Mouse (Mus musculus) retina, postnatal 1 day (tissue): ENCODE measurements around the gene Rpl10a.

ENCODE experiments used
- DNase-seq: peaks from one replicate; pipeline ENCODE4 v3.0.0-alpha.2; 2012

Gene Rpl10a

GRCm38 (mm10) chr17:28328366-28328928, at the start of gene Rpl10a:
TSS of gene Rpl10a (plus strand) at chr17:28328471.
- peak; percentile 97 for DNase-seq

DNA sequence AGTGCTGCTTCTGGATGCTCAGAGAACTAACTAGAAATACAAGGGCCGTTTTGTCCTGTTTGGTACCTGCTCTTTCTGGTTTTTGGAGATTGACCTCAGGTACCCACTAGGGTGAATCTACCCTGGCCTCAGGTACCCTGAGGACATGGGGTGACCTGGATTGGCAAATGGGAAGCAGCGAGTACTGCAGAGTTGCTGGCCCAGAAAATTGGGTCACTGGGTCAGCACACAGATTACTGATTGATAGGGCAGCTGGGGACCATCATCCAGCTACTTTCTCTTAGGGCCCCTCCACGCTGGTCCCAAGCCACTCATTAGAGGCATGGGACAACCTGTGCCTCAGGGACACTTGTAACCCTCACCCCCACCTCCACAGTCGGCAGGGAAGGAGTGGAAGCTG, 49.0 kb upstream of the Rpl10a start:
- peak; percentile 77 for DNase-seq

GRCm38 (mm10) chr17:28279780-28280422, 48.4 kb upstream of the Rpl10a start:
- peak; percentile 35 for DNase-seq

DNA sequence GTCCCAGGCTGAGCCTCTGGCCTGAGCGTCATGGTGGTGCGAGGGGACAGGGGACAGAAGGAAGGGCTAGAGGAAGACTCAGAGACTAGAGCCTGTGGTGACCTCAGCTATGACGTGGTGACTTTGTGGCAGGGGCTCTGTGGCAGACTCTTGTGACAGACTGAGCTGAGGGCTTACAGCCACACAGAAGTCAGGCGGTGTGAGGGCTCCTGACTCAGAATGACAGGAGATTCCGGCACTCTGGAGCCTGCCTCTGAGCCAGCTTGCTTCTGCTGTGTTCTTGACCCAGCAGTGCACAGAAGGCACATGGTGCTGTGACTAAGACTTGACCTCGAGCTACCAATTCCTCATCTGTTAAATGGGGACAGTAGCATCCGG, 47.9 kb upstream of the Rpl10a start:
- peak; percentile 32 for DNase-seq

GRCm38 (mm10) chr17:28280831-28281377, 47.4 kb upstream of the Rpl10a start:
- peak; percentile 57 for DNase-seq

DNA sequence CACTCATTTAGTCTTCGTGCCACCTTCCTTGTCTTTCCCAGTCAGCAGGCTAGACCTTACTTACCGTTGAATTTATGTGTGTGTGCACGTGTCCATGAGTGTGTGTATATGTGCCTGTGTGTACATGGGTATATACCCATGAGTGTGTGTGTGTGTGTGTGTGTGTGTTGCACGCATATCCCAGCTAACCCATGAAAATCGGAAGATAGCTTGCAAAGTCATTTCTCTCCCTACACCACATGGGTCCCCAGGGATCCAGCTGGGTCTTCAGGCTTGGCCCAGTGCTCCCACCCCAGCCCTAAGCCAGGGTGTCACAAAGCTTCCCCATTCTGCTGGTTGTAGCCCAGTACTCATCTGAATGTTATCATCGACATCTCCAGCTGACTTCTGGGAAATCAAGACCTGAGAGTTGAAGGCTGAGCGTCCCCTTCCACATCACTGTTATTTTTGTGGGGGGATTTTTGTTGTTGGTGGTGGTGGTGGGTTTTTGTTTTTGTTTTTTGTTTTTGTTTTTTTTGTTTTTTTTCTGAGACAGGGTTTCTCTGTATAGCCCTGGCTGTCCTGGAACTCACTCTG, 46.3 kb upstream of the Rpl10a start:
- no peak for DNase-seq

DNA sequence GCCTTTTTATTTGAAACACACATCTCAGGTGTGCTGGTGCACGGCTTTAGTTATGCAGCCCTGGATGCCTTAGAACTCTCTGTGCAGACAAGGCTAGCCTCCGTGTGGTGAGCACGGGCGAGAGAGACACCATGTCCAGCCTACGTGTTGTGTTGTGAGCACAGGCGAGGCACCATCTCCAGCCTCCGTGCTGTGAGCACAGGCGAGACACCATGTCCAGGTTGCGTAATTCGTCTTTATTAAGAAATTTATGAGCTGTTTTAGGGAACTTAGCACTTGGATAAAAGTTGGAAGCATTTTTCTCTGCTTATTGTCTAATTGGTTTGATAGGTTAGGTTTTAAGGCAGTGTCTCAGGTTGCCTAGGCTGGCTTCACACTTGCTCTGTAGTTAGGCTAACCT, 45.1 kb upstream of the Rpl10a start:
- DNase-seq = no peak

DNA sequence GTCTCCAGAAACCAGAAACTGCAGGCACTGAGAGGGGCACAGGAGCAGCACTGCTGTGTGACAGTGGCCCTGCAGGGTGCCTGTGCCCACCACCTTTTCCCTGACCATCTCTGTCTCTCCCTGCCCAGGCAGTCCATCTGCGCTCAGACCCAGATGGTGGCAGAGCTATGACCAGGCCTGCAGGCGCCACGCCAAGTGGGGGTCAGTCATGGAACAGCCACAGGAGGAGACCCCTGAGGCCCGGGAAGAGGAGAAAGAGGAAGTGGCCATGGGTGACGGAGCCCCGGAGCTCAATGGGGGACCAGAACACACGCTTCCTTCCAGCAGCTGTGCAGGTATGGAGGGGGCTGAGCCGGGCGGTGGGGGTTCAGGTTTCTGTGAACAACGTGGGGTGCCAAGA, 42.1 kb upstream of the Rpl10a start:
- no peak for DNase-seq

GRCm38 (mm10) chr17:28286964-28287363, 41.3 kb upstream of the Rpl10a start:
- DNase-seq = peak; percentile 35

GRCm38 (mm10) chr17:28287578-28287977, 40.7 kb upstream of the Rpl10a start:
- DNase-seq = peak; percentile 79

DNA sequence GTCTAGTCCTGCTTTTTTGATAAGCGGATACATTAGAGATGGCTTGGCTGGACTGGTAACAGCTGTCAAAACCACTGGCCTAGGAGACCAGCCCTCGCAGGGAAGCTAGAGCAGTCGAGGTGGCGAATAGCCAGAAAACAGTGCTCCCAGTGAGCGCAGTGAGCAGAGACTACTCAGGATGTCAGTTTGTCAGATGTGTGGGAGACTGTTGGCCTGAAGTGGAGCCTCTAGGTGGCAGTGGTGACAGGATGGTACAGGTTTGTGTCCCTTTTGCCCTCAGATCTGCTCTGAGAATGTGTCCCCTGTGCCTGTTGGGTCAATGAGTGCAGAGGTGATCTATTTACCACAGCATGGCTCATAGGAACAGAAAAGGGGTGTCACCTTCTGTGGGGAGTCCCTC, 40.3 kb upstream of the Rpl10a start:
- DNase-seq = peak; percentile 55

GRCm38 (mm10) chr17:28290262-28290661, 38.0 kb upstream of the Rpl10a start:
- DNase-seq = no peak

GRCm38 (mm10) chr17:28290671-28291070, 37.6 kb upstream of the Rpl10a start:
- DNase-seq = no peak

DNA sequence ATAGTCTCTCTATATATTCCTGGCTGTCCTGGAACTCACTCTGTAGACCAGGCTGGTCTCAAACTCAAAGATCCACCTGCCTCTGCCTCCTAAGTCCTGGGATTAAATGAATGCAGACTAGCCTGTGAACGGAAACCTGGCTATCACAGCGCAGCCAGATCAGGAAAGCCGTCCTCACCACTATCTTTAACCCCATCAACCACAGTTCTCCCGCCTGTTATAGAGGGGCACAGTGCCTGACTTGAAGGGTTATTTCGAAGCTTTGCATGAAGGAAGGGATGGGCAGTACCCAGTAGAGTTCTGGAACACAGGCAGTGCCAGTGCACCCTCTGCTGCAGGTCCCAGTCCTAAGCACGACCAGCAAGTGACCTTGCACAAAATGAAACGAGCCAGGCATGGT, 36.9 kb upstream of the Rpl10a start:
- no peak for DNase-seq

DNA sequence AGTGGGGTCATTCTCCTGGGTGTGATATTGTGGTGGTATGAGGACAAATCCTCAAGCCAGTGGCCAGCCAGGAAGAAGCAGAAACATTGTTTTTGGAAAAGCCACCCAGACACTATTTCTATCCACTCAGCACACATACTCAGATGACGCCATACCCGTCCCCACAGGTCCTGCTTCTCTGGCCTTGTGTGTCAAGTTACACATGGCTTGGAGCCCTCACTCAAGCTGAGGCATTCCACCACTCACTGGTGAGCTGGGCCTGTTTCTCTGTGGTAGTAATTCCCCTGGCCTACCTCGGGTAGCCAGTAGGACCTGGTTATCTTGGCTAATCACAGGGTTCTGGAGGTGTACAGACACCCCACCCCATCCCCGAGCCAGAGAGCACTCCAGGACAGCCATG, 34.6 kb upstream of the Rpl10a start:
- DNase-seq = no peak

- no peak for DNase-seq
These were observed 33.6 kb upstream of the Rpl10a start for GRCm38 (mm10) chr17:28294449-28295333.

DNA sequence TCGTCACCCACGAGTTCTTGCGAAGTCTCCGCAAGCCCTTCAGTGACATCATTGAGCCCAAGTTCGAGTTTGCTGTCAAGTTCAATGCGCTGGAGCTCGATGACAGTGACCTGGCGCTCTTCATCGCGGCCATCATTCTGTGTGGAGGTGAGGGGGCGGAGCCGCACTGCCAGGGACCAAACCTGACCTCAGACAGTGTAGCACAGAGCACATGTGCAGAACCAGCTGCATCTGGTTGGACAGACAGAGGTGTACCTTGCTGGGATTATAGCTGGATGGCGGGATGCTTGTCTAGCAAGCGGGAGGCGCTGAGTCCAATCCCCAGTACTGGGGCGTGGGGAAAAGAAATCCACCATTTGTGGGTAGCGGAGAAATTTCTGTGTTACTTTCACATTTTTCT, 29.4 kb upstream of the Rpl10a start:
- no peak for DNase-seq

- no peak for DNase-seq
These were observed 28.5 kb upstream of the Rpl10a start for GRCm38 (mm10) chr17:28299669-28300320.

DNA sequence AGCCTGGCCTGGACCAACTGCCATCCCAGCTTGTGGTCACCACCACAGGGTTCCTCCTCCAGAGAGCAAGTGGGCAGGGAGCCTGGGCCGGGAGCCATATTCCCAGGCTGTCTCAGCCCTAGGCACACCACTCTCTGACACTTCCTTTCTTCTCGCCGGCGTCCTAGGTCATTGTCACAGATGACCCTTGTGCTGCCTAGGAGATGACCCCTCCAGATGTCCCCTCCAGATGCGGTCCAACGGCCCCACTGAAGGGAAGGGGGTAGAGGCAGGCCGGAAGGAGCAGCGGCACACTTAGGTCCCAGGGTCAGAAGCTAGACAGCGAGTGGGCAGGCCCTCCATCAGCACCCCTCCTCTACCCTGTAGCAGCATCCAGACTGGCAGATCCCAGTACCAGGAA, 27.9 kb upstream of the Rpl10a start:
- DNase-seq = no peak

DNA sequence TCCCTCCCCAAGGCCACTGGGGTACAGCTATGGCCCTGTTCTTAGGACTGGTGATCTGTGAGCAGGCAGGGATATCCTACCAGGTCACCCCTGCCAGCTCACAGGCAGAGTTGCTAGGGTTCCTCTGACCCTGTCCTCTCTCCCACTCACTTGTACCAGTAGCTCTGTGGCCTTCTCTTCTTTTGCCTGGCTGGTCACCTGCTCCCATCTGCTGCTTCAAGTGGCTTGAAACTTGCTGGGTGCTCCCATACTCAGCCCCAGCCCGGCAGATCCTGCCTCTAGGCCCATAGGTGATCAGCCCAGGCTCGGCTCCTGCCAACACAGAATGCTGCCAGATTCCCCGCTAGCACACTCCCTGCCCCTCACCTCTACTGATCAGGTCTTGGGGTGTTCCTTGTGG, 27.4 kb upstream of the Rpl10a start:
- peak; percentile 62 for DNase-seq

- DNase-seq = no peak
These were observed 23.1 kb upstream of the Rpl10a start for GRCm38 (mm10) chr17:28305172-28305571.

DNA sequence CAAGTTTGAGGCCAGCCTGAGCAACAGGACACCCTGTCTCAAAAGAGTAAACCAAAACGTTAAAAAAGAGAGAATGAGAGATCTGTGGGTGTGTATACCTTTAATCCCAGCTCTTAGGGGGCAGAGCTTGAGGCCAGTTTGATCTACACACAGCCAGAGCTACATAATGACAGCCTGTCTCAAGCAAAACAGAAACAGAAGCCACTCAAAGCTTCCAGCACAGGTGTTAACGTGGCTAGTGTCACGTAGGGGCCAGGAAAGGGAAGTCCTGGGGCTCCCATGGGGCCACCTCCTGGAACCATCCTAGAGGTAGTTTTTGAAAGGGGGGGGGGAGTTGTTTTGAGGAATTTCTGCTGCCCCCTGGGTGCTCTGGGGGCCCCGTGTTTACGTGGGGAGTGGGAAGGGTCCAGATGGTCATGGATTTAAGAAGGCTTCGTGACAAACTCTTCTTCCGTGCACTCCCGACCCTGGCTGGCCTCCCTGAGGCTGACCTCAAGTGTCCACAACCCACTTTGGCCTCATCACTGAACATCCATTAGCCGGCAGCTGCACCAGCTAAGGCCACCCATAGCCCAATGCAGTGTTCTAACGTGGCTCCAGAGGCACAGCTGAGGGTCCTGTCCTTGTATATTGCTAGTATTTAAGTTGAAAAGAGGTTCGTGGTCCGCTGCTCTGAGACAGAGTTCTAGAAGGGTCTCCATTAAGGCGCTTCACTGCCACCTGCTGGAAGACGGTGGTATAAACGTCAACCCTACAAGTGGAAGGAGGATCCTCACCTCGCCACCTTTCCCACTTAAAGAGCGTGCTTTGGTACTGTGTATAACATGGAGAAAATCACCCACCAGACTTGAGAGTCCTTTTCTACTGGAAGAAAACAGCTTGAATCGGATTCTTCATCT, 19.7 kb upstream of the Rpl10a start:
- peak; percentile 90 for DNase-seq
